Mouse (Mus musculus): ENCODE data around the gene Tex22.

DNA sequence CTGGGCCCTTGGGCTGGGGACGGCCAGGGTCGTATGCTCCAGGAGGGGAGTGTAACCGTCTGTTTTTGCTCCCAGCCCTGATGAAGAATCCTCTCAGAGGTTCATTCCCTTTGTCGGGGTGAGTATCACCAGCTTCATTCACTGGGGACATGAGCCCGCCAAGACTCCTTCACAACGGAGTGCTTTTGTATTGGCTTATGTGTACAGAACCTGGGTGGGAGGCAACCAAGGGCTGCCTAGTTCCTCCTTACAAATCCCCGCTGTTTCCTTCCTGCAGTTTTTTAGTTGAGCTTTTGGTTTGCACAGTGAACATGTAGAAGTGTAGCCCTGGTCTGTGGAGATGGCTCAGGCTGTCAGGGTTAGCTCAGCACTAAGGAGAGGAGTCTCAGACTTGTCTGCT, 6.3 kb upstream of the Tex22 start:
- TF ChIP-seq POLR2A (IDR thresholded peaks at IDR 0.05; ENCODE audit: insufficient read depth, low read length) (no peak), CTCF (IDR thresholded peaks at IDR 0.05; ENCODE audit: low read depth, low read length) (no peak)
